Mouse (Mus musculus): Measurements from ENCODE around the gene Ckap2l. TPM values are rescaled to one million over a fixed set of nuclear protein-coding genes. Genes with fewer than 3 reads are reported as not detected.

Ckap2l gene
- total RNA-seq, 2 experiments from 2014 or later = 59.7 to 91.6 TPM

DNA sequence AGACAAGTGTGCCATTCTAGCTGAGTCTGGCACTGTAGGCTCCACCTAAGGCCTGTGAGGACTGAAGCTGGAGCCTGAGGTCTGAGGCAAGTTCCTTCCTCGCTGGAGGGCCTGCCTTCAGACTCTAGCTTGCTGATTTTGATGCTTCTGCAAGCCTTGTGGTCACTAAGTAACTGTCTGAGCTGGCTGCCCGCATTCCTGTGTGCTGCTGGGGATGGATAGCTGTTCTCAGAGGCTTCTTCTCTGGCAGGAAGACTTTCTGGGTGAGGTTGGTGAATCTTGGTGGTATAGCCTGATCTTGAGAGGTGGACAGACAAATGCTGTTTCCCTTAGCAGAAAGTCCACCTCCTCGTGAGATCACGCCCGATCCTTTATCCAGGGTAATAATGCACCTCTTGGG, 29.3 kb downstream of the Ckap2l start:
- no peak for ATAC-seq (replicated peaks; ENCODE audit: poor library complexity)

GRCm38 (mm10) chr2:129265316-129265715, 31.7 kb downstream of the Ckap2l start:
- no peak for ATAC-seq (replicated peaks; ENCODE audit: poor library complexity)

DNA sequence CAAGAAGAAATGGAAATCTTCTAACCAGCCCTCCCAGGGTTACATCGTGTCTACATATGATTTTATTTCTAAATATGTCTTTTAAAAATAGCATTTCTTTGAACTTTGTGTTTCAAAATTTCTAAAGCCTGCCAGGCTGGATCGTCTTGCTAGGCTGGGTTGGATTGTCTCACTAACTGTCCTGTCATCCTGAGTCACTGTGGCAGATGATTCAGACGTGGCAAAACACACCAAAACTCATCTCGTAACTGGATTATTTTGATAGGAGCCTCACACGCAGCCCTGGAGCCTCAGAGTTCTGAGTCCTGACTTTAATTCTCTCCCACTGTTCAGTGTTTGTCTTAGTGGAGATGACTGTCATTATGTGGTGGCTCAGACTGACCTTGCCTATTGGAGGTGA, 33.9 kb downstream of the Ckap2l start:
- no peak for ATAC-seq (replicated peaks; ENCODE audit: poor library complexity)

- peak; percentile 40 for ATAC-seq (replicated peaks; ENCODE audit: poor library complexity)
Measured at GRCm38 (mm10) chr2:129261151-129261794, 35.7 kb downstream of the Ckap2l start.

DNA sequence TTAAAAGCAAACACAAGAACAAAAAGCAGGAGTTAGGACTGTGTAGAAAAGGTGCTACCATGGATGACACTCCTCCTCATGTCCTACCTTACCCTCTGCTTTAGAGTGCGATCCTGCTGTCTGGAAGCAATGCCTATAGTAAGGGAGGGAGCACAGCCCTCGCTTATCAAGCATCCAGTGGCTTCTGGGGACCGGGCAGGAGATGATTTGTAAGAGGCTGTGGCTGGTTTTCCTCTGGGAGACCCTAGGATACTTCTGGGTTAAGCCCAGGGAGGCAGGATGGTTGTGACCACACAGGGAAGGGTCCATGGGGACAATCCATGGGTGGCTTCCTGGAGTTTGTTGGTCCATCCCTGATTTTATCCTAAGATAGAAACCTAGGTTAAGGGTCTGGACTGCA, 36.4 kb downstream of the Ckap2l start:
- no peak for ATAC-seq (replicated peaks; ENCODE audit: poor library complexity)

GRCm38 (mm10) chr2:129258475-129259211, 38.4 kb downstream of the Ckap2l start:
- ATAC-seq (replicated peaks; ENCODE audit: poor library complexity) = peak; percentile 87

DNA sequence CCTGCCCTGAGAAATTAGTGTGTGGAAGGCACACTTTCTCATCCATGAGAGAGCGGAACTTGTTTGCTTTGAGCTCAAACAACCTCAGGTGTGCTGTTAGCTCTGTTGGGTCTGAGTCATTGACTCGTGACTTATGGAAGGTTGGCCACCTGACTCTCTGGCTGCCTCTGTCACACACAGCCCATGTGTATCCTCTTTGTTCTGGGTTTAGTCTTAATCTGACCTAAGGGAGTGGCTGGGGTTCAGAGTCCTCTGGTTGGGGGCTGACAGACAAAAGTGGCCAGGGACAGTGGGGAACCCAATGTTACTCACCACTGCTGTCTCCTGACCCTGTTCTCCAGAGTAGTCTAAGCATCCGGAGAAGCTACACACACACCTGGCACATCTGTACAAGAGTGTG, 39.0 kb downstream of the Ckap2l start:
- ATAC-seq (replicated peaks; ENCODE audit: poor library complexity) = no peak

DNA sequence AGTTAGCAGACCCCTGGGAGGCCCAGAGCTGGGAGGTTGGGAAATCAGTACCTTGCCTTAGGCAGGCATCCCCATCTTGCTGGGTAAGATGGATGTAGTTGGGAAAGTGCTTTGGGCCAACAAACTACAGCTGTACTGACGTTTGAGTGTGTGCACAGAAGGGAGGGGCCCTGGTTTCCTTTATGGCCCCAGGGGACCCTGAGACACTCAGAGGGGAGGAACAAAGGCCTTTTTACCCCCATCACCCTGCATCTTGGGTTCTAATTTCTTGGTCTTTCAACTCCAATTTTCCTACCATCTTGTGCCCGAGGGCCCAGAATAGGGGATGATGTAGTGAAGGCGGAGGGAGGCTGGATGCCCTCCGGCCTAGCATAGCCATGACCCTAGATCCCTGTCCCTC, 41.0 kb downstream of the Ckap2l start:
- ATAC-seq (replicated peaks; ENCODE audit: poor library complexity) = no peak

GRCm38 (mm10) chr2:129254076-129254475, 42.9 kb downstream of the Ckap2l start:
- no peak for ATAC-seq (replicated peaks; ENCODE audit: poor library complexity)

DNA sequence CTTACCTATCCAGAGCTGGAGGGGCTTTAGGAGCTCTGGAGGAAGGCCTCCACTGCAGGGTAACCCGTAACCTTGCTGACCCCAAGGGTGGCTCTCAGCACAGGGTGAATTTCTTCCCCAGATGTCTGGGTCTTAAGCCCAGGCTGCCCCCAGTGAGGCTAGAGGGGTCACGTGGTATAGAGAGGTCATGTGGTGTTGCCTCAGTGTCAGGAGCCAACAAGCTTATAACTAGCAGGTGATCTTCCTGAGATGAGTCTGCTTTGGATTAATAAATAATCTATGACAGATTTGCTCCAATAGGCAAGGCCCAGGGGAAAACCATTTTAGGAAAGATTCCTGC, 43.4 kb downstream of the Ckap2l start:
- no peak for ATAC-seq (replicated peaks; ENCODE audit: poor library complexity)

DNA sequence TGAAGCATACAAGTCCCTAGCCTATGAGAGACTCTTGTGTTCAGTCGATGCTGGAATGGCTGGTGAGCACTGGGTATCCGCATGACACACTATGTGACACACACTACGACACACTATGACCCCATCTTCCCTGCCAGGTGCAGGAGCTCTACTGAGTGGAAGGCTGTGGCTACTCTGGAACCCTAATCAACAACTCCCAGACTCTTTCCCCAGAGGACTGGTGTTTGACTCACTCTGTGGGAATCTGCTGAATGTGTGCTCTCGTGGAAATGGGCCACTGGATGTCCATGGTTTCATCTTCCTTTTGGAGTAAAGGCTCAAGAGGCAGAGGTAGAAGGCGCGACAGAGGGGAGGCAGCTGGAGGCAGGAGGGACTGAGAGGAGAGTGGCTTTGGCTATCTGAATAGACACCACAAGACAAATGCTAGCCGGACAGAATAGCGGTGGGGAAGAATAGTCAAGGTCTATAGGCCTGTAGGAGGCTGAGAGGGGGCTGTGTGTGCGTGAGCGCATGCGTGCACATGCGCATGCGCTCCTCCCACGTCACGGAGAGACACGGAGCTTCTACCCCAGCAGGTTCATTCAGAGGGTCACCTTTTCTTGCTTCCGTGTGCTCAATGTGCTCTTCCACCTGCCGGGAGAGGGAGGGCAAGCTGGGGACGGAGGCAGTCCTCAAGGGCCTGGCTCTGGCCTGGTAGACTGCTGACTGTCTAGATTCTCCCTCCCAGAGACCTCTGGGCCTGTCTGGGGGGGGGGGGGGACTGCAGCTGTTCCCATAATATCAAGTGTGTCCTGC, 44.0 kb downstream of the Ckap2l start:
- no peak for ATAC-seq (replicated peaks; ENCODE audit: poor library complexity)

- no peak for ATAC-seq (replicated peaks; ENCODE audit: poor library complexity)
Measured at GRCm38 (mm10) chr2:129249321-129249720, 47.7 kb downstream of the Ckap2l start.

DNA sequence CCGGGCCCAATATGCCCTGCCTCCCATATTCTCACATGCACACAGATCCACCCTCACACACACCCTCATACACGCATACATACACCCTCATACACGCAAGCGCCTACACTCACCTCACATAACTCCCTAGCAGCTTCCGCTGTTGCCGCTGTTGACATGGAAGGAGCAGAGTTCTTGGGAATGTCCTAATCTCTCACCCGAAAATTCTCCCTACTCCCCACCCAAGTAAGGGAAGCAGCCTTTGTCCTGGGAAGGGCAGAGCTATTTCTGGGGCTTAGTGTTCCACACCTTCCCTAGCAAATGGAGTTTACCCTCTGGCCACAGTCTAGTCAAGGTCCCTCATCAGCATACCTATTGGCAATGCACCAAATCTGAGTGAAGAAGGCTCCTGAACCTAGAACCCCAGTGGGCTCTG, 49.3 kb downstream of the Ckap2l start:
- ATAC-seq (replicated peaks; ENCODE audit: poor library complexity) = no peak

DNA sequence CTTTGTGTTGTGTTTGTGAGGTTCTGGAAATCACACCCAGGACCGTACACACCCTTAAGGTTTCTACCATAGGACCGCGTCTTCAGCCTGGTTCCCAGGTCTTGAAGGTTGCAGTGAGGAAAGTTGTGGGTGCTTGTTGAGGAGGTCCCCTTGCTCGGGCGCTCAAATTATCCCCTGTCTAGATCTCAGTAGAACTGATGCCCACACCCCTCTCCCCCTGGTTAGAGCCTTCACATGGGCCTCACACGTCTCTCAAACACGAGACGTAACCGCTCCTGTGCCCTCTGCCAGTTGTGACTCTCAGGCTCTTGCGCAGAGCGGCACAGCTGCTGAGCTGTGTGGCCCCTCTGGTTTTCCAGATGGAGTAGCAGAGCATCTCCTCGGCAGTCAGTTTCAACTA, 50.1 kb downstream of the Ckap2l start:
- no peak for ATAC-seq (replicated peaks; ENCODE audit: poor library complexity)

DNA sequence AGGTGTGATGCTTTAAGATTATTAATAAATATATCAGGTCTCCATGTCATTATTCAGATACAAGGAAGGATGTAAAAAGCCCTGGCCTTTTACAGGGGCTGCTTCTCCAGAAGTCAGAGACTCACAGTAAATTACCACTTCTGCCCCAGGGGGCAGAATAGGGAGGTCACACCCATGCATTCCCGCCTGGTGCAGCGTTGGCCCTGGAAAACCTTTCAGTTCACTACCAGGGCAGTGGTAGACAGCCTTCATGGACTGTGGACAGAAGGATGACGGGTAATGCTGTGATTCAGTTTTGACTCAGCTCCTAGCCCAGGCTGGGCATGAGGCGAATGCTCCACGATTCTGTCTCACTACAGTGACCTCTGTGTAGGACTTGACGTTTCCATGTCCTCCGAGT, 50.6 kb downstream of the Ckap2l start:
- no peak for ATAC-seq (replicated peaks; ENCODE audit: poor library complexity)

DNA sequence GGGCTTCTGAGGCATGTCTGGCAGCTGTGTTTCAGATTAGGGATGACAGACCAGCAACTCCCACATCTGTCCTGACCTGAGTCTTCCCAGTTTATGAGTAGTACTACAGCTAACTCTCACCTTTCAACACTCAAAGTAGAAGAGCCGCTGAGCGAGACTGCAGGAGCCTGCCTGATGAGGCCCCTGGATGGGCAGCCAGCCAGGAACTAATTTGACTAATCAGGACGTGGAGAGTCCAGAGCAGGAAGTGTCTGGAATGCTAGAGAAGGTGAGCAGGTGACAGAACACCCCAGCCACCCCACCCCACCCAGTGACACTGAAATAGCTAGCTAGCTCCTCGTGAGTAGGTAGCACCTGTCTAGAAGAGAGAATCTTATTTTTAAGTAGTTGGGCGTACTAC, 51.4 kb downstream of the Ckap2l start:
- no peak for ATAC-seq (replicated peaks; ENCODE audit: poor library complexity)

- ATAC-seq (replicated peaks; ENCODE audit: poor library complexity) = no peak
Measured at GRCm38 (mm10) chr2:129244446-129245120, 52.4 kb downstream of the Ckap2l start.

DNA sequence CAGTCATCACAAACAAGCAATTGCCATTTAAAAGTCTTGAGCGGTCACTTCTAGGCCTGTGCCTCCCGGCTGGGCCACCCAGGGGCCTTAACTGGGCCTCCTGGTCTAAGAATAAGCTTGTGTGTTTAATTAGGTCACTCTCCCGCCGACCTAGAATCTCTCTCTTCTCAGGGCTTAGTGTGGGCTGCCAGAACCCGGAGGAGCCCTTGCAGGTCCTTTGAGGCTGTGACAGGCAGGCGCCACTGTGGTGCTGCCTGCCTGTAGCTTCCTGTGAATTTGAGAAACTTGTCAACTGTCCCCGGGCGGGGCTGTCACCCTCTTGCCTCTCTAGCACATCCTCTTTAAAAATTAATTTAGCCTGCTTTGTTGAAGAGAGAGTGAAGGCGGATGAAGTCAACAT, 53.2 kb downstream of the Ckap2l start:
- ATAC-seq (replicated peaks; ENCODE audit: poor library complexity) = no peak

DNA sequence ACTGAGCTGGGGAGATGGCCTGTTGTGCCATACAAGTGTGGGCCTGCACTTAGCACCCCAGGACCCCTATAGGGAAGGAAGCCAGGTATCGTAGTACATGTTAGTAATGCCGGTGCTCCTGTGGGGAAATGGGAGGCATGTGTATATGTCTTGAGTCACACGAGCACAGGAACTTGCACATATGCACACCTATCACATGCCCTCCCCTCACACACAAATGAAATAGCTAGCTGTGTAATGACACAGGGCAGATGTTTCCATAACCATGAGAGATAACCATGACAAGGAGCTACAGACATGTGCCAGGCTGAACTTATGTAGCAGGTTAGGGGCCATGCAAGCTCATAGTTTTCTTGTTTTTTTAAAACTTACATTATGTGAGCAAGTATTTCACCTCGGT, 54.0 kb downstream of the Ckap2l start:
- ATAC-seq (replicated peaks; ENCODE audit: poor library complexity) = peak; percentile 68

GRCm38 (mm10) chr2:129241845-129242833, 54.9 kb downstream of the Ckap2l start:
- ATAC-seq (replicated peaks; ENCODE audit: poor library complexity) = 0 out of 2 replicates have a peak, but pooled peaks have one; percentile 11

Data from megakaryocyte progenitor cell, adult 5-6 weeks (primary cell).